Mouse (Mus musculus) neural tube, embryonic 11.5 days (tissue): ENCODE results near the gene Prkcd. TPM values are rescaled to one million over a fixed set of nuclear protein-coding genes. Genes with fewer than 3 reads are reported as not detected.

Source experiments
- ATAC-seq: fragments of 200-750 bp; cut with Nextera tagmentation; 2 replicates; pipeline ENCODE4 v1.8.0; 2017; ENCODE audit warnings: moderate number of reproducible peaks, mild to moderate bottlenecking, moderate TSS enrichment, moderate library complexity; ENCODE audit not compliant: insufficient read depth, low FRiP score, low TSS enrichment
- DNase-seq: peaks from one replicate; pipeline ENCODE4 v3.0.0-alpha.2; 2015; ENCODE audit warnings: low spot score
- H3K27ac ChIP-seq: fragments of 300-500 bp; sonication (generic); 2 replicates; pipeline ENCODE4 v1.5.1; 2014; ENCODE audit warnings: low read depth, mild to moderate bottlenecking, low read length
- H3K27me3 ChIP-seq: fragments of 300-500 bp; sonication (generic); 2 replicates; pipeline ENCODE4 v1.6.1; 2014; ENCODE audit warnings: mild to moderate bottlenecking, low read length, mixed read lengths; ENCODE audit not compliant: control insufficient read depth, insufficient read depth
- H3K36me3 ChIP-seq: fragments of 300-500 bp; sonication (generic); 2 replicates; pipeline ENCODE4 v1.6.1; 2014; ENCODE audit warnings: mild to moderate bottlenecking, low read length, moderate library complexity, mixed read lengths; ENCODE audit not compliant: control insufficient read depth, insufficient read depth
- H3K4me1 ChIP-seq: fragments of 300-500 bp; sonication (generic); 2 replicates; pipeline ENCODE4 v1.6.1; 2014; ENCODE audit warnings: low read length, mixed read lengths; ENCODE audit not compliant: control insufficient read depth, insufficient read depth
- H3K4me2 ChIP-seq: fragments of 300-500 bp; sonication (generic); 2 replicates; pipeline ENCODE4 v1.6.1; 2014; ENCODE audit warnings: low read depth, mild to moderate bottlenecking, moderate library complexity
- H3K4me3 ChIP-seq: fragments of 300-500 bp; sonication (generic); 2 replicates; pipeline ENCODE4 v1.5.1; 2014; ENCODE audit warnings: low read depth, low read length
- H3K9ac ChIP-seq: fragments of 300-500 bp; sonication (generic); 2 replicates; pipeline ENCODE4 v1.6.1; 2014; ENCODE audit warnings: mild to moderate bottlenecking, low read length
- H3K9me3 ChIP-seq: fragments of 300-500 bp; sonication (generic); 2 replicates; pipeline ENCODE4 v1.6.1; 2016; ENCODE audit warnings: low read length; ENCODE audit not compliant: control insufficient read depth
- WGBS: fragments of 180-500 bp; shearing (Covaris S2); extraction: QIAGEN DNeasy Blood & Tissue Kit; methylation state at CpG from one replicate; pipeline ENCODE4 v1.1.7; 2014; 5-methylcytosine and 5-hydroxymethylcytosine counted together
- polyA plus RNA-seq: library from polyadenylated mRNA; unstranded; fragments of >200 nt; fragmentation: Nextera tagmentation; extraction: Ambion mirVana; gene quantifications from 2 replicates; pipeline ENCODE4 v1.2.1, GENCODE M21; 2014

Gene Prkcd
- polyA plus RNA-seq, 1 experiment from 2014 or later: 36.4 TPM

DNA sequence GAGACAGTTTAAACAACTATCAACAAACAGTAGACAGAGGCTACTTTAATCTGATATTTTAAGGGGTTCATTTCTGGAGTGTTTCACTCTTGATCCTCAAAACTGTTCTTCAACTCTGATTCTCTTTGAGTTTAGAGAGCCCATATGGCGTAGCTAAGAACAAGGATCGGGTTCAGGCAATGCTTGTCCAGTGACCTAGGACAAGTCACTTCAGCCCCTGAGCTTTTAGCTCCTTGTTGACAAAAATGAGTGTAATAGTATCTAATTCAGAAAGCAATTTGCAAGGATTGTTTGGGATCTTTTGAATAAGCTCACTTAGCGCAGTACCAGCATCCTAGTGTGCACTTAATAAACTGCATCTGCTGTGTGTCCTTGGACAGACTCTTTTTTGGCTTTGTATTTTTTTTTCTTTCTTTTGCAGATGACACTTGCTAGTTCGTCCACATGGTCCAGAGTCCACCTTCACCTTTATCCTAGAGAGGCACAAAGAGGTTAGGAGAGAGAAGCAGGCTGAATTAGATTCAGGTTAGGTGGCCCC lies 28.8 kb upstream of the Prkcd start:
- peaks cover 4% of the 10 kb centered on the region; the same call in 1 of the 2 replicates for H3K4me1 ChIP-seq
- H3K36me3 ChIP-seq: no peaks in the 10 kb centered on the region; the same call in 1 of the 2 replicates
- H3K27me3 ChIP-seq: no peaks in the 10 kb centered on the region
- WGBS: 47% methylated on average over 4 of the region's 4 CpGs
- peak overlapping the region; percentile 61 for H3K4me2 ChIP-seq
- ATAC-seq (no peak), DNase-seq (no peak)
- H3K27ac ChIP-seq: peak overlapping the region; percentile 60; the same call in 1 of the 2 replicates
- H3K9ac ChIP-seq: peak overlapping the region; percentile 97
- no peaks in the 10 kb centered on the region for H3K9me3 ChIP-seq
- H3K4me3 ChIP-seq: peak overlapping the region; percentile 81

DNA sequence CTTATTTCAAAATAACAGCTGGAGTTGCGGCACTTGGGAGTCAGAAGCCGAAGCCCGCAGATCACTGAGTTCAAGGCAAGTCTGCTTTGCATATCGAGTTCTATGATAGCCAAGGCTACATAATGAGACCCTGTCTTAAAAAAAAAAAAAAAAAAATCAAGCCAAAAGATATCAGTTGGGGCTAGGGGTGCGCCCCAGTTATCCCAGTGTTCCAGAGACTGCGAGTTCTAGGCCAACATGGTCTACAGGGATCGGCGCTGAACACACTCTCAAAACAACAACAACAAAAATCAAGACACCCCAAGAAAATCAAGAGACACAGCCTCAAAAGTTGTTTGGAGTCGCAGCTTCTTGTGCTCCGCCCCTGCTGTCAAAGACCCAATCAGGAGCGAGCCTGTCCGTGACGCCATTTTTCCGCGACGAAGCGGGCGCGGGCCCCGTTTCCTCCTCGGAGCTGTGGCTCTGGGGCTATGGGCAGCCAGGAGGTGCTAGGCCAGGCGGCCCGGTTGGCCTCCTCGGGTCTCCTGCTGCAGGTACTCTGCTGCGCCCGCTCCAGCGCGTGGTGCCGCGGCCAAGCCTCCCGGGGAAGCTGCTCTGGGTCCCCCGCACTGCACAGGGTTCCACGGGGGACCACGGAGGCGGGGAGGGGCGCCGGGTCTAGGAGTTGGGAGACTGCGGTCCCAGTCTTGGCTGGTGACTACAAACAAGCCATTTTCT lies 28.1 kb upstream of the Prkcd start, which contains the start of gene Rft1:
Rft1 (plus strand) TSS at position 418 of the 717 bp plus-strand sequence.
- peak; percentile 97 for DNase-seq
- H3K4me1 ChIP-seq: peaks cover 4% of the 10 kb centered on the region; the same call in 1 of the 2 replicates
- WGBS: 2% methylated on average over 38 of the region's 38 CpGs
- peak within 1 kb of the TSS; percentile 61 for H3K4me2 ChIP-seq
- no peaks in the 10 kb centered on the region for H3K27me3 ChIP-seq
- H3K9me3 ChIP-seq: no peaks in the 10 kb centered on the region
- H3K4me3 ChIP-seq: peak within 1 kb of the TSS; percentile 81
- no peaks in the 10 kb centered on the region; the same call in 1 of the 2 replicates for H3K36me3 ChIP-seq
- H3K9ac ChIP-seq: peak within 1 kb of the TSS; percentile 97
- peak; percentile 95 for ATAC-seq
- peak within 1 kb of the TSS; percentile 60; the same call in 1 of the 2 replicates for H3K27ac ChIP-seq

DNA sequence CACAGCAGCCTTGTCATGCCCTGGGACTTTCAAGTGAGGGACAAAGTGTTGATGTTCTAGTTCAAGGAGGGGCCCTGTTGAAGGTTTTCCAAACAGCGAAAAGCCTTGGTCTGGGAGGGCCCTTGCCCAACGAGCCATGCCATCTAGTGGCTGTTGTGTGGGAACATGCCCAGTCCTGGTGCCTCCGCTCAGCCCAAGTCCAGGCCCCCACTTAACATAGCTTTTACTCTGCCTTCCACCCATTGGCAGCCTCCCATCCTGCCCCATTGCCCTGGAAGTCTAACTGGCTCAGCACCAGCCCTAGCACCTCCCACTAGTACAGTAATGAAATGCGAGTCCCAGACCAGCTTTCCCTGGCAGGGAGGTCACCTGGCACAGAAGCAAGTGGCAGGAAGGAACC lies 25.0 kb upstream of the Prkcd start:
- no peak for DNase-seq
- ATAC-seq: no peak
- no peak overlapping the region for H3K4me2 ChIP-seq
- no peaks in the 10 kb centered on the region for H3K27me3 ChIP-seq
- WGBS: 29% methylated on average over 4 of the region's 4 CpGs
- no peaks in the 10 kb centered on the region for H3K36me3 ChIP-seq
- H3K9me3 ChIP-seq: no peaks in the 10 kb centered on the region
- H3K4me3 ChIP-seq: no peak overlapping the region
- peaks cover 4% of the 10 kb centered on the region; the same call in 1 of the 2 replicates for H3K4me1 ChIP-seq
- H3K27ac ChIP-seq: no peak overlapping the region
- H3K9ac ChIP-seq: no peak overlapping the region

GRCm38 (mm10) chr14:30649745-30650144 lies 23.7 kb upstream of the Prkcd start:
- WGBS: 81% methylated on average over 8 of the region's 8 CpGs

GRCm38 (mm10) chr14:30648478-30648877 lies 22.5 kb upstream of the Prkcd start:
- Histone ChIP-seq H3K9ac (no peak overlapping the region), H3K4me1 (no peaks in the 10 kb centered on the region), H3K36me3 (no peaks in the 10 kb centered on the region), H3K9me3 (no peaks in the 10 kb centered on the region), H3K27ac (no peak overlapping the region), H3K4me2 (no peak overlapping the region), H3K4me3 (no peak overlapping the region), H3K27me3 (no peaks in the 10 kb centered on the region)
- ATAC-seq (no peak), DNase-seq (no peak)
- WGBS: 69% methylated on average over 3 of the region's 3 CpGs

More at GRCm38 (mm10) chr14:30649745-30650144, 23.7 kb upstream of the Prkcd start:
- Histone ChIP-seq H3K9me3 (no peaks in the 10 kb centered on the region), H3K36me3 (no peaks in the 10 kb centered on the region), H3K4me1 (peaks cover under 1% of the 10 kb centered on the region; the same call in 1 of the 2 replicates), H3K27me3 (no peaks in the 10 kb centered on the region), H3K4me2 (no peak overlapping the region), H3K9ac (no peak overlapping the region), H3K4me3 (no peak overlapping the region), H3K27ac (no peak overlapping the region)
- DNase-seq (no peak), ATAC-seq (no peak)

- H3K27me3 ChIP-seq: no peaks in the 10 kb centered on the region
- H3K36me3 ChIP-seq: no peaks in the 10 kb centered on the region
- no peak overlapping the region for H3K9ac ChIP-seq
- no peak overlapping the region for H3K4me3 ChIP-seq
- WGBS: 89% methylated on average over 1 of the region's 1 CpGs
- no peak overlapping the region for H3K4me2 ChIP-seq
- H3K9me3 ChIP-seq: no peaks in the 10 kb centered on the region
- H3K4me1 ChIP-seq: no peaks in the 10 kb centered on the region
- no peak for ATAC-seq
- DNase-seq: no peak
- no peak overlapping the region for H3K27ac ChIP-seq
Observed at GRCm38 (mm10) chr14:30646486-30646885, 20.5 kb upstream of the Prkcd start.

- DNase-seq: no peak
Observed at GRCm38 (mm10) chr14:30645066-30645465, 19.1 kb upstream of the Prkcd start.

GRCm38 (mm10) chr14:30644026-30644425 lies 18.0 kb upstream of the Prkcd start:
- H3K4me2 ChIP-seq: no peak overlapping the region
- no peaks in the 10 kb centered on the region for H3K9me3 ChIP-seq
- no peak overlapping the region for H3K4me3 ChIP-seq
- ATAC-seq: no peak
- H3K36me3 ChIP-seq: no peaks in the 10 kb centered on the region
- DNase-seq: no peak
- H3K27ac ChIP-seq: no peak overlapping the region
- 91% methylated on average over 2 of the region's 2 CpGs for WGBS
- no peaks in the 10 kb centered on the region for H3K4me1 ChIP-seq
- no peaks in the 10 kb centered on the region for H3K27me3 ChIP-seq
- H3K9ac ChIP-seq: no peak overlapping the region

More at GRCm38 (mm10) chr14:30645066-30645465, 19.1 kb upstream of the Prkcd start:
- no peak overlapping the region for H3K4me3 ChIP-seq
- H3K4me2 ChIP-seq: no peak overlapping the region
- H3K36me3 ChIP-seq: no peaks in the 10 kb centered on the region
- H3K9ac ChIP-seq: no peak overlapping the region
- H3K4me1 ChIP-seq: no peaks in the 10 kb centered on the region
- no peaks in the 10 kb centered on the region for H3K27me3 ChIP-seq
- no peak overlapping the region for H3K27ac ChIP-seq
- WGBS: 72% methylated on average over 8 of the region's 8 CpGs
- no peak for ATAC-seq
- H3K9me3 ChIP-seq: no peaks in the 10 kb centered on the region

- H3K36me3 ChIP-seq: no peaks in the 10 kb centered on the region
- H3K4me3 ChIP-seq: no peak overlapping the region
- no peak overlapping the region for H3K4me2 ChIP-seq
- H3K27me3 ChIP-seq: no peaks in the 10 kb centered on the region
- H3K27ac ChIP-seq: no peak overlapping the region
- H3K9ac ChIP-seq: no peak overlapping the region
- 82% methylated on average over 2 of the region's 2 CpGs for WGBS
- no peak for ATAC-seq
- no peak for DNase-seq
- no peaks in the 10 kb centered on the region for H3K4me1 ChIP-seq
- H3K9me3 ChIP-seq: no peaks in the 10 kb centered on the region
Observed at GRCm38 (mm10) chr14:30641748-30642147, 15.7 kb upstream of the Prkcd start.
